Mouse (Mus musculus): Measurements from ENCODE around the gene Ciao2b. TPM values are rescaled to one million over a fixed set of nuclear protein-coding genes. Genes with fewer than 3 reads are reported as not detected.
"Not testable (repeated sequence)": the region's sequence is repeated elsewhere in the genome, so short reads cannot be mapped to it uniquely, and the experiment has no call there.

Gene Ciao2b
- total RNA-seq (2014; rRNA removed) (54.9 and 61.9 TPM in 2 replicates), polyA plus RNA-seq (2015; fragmentation: Nextera tagmentation; extraction: Ambion mirVana) (108 and 110 TPM in 2 replicates)

DNA sequence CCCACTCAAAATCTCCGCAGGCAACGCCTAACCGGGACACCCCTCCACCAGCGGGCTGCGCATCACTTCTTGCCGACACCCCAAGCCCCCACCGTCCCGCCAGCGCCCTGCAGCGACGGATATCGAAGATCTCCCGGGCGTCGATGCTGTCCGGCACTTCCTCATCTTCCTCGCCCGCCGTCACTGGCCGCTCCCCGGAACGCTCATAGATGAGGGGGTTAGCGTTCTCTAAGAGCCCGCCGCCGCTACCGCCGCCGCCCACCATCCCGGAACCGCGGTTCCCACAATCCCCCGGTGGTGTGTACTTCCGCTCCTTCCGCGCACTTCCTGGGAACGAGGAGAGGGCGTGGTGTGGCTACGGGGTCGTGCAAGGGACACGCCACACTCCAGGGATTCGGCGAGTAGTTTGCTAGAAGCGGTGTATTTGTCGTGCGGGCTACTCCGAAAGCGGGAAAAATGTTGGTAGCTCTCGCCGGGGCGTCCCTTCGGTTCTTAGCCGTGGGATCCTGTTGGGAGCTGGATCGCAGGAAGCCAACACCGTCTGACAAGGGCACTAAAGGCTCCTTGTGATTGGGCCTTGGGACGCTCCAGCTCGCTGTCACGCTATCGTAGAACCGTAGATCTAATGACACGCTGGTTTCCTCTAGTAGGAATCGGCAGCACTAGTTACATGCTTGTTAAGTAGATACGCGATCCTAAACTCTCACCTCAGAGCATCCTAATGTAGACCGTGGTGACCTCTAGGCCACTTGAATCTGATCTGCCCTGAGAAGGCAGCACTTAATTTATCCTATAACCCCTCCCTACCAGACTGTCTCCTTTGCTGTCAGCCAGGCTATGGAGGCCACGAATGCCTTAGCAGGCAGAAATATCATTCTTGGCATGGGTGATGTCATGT, at the start of gene Ciao2b:
Ciao2b (minus strand) TSS at position 540 of the 898 bp plus-strand sequence.
- peak; percentile 99 for ATAC-seq
- peak within 1 kb of the TSS; percentile 75 for H3K9ac ChIP-seq
- H3K9me3 ChIP-seq (ENCODE audit: low read length), result no peaks in the 10 kb centered on the region
- under 1% methylated on average over 66 of the region's 66 CpGs for WGBS
- peak; percentile 94 for DNase-seq
- peak within 1 kb of the TSS; percentile 90 for H3K27ac ChIP-seq (ENCODE audit: low read depth, low read length)
- no peaks in the 10 kb centered on the region for H3K27me3 ChIP-seq (ENCODE audit: insufficient read depth, low read length)
- H3K36me3 ChIP-seq (ENCODE audit: insufficient read depth), result peaks cover 19% of the 10 kb centered on the region
- peak; percentile 16; the same call in 1 of the 2 replicates for TF ChIP-seq CTCF (IDR thresholded peaks at IDR 0.05; ENCODE audit: low read depth)
- H3K4me2 ChIP-seq (ENCODE audit: low read depth), result peak within 1 kb of the TSS; percentile 84
- H3K4me3 ChIP-seq (ENCODE audit: low read depth, low read length), result peak within 1 kb of the TSS; percentile 81
- H3K4me1 ChIP-seq (ENCODE audit: insufficient read depth), result peaks cover 14% of the 10 kb centered on the region

DNA sequence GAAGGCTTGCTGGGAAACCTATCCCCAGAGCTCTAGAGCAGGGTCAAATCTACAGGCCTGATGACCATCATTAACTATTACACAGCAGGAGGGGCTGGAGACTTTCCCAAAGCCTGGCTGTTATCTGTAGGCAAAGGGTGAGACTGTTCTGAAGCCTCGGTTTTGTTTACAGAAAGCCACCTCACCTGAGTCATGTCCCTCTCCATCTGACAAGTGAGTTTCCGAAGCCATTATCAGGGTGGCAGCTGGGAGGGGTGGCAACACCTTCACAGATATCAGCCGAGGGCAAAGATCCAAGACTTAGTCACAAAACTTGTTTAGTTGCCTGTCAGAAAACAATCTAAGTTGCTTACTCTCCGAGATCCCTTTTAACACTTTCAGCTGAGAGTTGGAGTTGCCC, 46.7 kb upstream of the Ciao2b start:
- WGBS, result 87% methylated on average over 4 of the region's 4 CpGs
- Histone ChIP-seq H3K27ac (ENCODE audit: low read depth, low read length) (no peak overlapping the region), H3K9me3 (ENCODE audit: low read length) (no peaks in the 10 kb centered on the region), H3K4me3 (ENCODE audit: low read depth, low read length) (no peak overlapping the region), H3K4me2 (ENCODE audit: low read depth) (no peak overlapping the region), H3K36me3 (ENCODE audit: insufficient read depth) (no peaks in the 10 kb centered on the region), H3K4me1 (ENCODE audit: insufficient read depth) (no peaks in the 10 kb centered on the region), H3K9ac (no peak overlapping the region), H3K27me3 (ENCODE audit: insufficient read depth, low read length) (no peaks in the 10 kb centered on the region)
- TF ChIP-seq CTCF (IDR thresholded peaks at IDR 0.05; ENCODE audit: low read depth), result no peak
- ATAC-seq (no peak), DNase-seq (no peak)

DNA sequence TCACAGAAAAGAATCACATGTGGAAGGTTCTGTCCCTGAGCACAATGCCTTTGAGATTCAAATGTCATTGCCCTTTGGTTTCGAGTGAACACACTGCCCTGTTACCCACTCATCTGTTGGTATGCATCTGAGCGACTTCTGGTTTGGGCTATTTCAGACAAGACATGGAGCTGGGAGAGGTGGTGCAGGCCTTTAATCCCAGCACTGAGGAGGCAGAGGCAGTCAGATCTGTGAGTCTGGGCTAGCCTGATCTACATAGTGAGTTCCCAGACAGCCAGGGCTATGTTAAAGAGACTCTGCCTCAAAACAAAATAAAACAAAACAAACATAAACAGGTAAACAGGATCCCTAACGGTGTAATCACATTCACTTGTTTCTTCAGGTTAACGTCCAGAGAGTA, 13.8 kb upstream of the Ciao2b start:
- H3K9me3 ChIP-seq (ENCODE audit: low read length), result no peaks in the 10 kb centered on the region
- no peak for ATAC-seq
- H3K4me3 ChIP-seq (ENCODE audit: low read depth, low read length), result no peak overlapping the region
- H3K27me3 ChIP-seq (ENCODE audit: insufficient read depth, low read length), result no peaks in the 10 kb centered on the region
- DNase-seq, result no peak
- H3K4me1 ChIP-seq (ENCODE audit: insufficient read depth), result no peaks in the 10 kb centered on the region
- no peak overlapping the region for H3K27ac ChIP-seq (ENCODE audit: low read depth, low read length)
- 86% methylated on average over 4 of the region's 4 CpGs for WGBS
- no peak overlapping the region for H3K9ac ChIP-seq
- TF ChIP-seq CTCF (IDR thresholded peaks at IDR 0.05; ENCODE audit: low read depth), result no peak
- no peak overlapping the region for H3K4me2 ChIP-seq (ENCODE audit: low read depth)
- no peaks in the 10 kb centered on the region for H3K36me3 ChIP-seq (ENCODE audit: insufficient read depth)

DNA sequence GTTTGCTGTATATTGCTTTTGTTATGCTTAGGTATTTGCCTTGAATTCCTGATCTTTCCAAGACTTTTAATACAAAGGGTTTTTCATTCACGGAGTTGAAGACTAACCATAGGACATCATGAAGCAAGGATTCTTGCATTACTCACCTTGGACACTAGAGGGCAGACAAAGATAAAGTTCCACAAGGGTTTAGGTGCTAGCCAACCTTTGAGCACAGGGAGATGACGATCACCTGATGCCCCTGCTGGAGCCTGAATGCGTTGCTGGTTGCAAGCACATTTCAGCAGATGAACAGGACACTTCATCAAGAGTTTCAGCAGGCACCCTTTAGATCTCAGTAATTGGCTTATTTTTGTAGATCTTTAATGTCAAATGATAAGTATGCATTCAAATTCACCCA, 13.2 kb upstream of the Ciao2b start:
- H3K27ac ChIP-seq (ENCODE audit: low read depth, low read length), result no peak overlapping the region
- no peak overlapping the region for H3K4me3 ChIP-seq (ENCODE audit: low read depth, low read length)
- no peaks in the 10 kb centered on the region for H3K4me1 ChIP-seq (ENCODE audit: insufficient read depth)
- peak; percentile 94 for DNase-seq
- H3K9ac ChIP-seq, result no peak overlapping the region
- no peak overlapping the region for H3K4me2 ChIP-seq (ENCODE audit: low read depth)
- H3K27me3 ChIP-seq (ENCODE audit: insufficient read depth, low read length), result no peaks in the 10 kb centered on the region
- no peaks in the 10 kb centered on the region for H3K36me3 ChIP-seq (ENCODE audit: insufficient read depth)
- H3K9me3 ChIP-seq (ENCODE audit: low read length), result no peaks in the 10 kb centered on the region
- peak; percentile 99 for TF ChIP-seq CTCF (IDR thresholded peaks at IDR 0.05; ENCODE audit: low read depth)
- WGBS, result under 1% methylated on average over 3 of the region's 3 CpGs
- peak; percentile 95 for ATAC-seq

DNA sequence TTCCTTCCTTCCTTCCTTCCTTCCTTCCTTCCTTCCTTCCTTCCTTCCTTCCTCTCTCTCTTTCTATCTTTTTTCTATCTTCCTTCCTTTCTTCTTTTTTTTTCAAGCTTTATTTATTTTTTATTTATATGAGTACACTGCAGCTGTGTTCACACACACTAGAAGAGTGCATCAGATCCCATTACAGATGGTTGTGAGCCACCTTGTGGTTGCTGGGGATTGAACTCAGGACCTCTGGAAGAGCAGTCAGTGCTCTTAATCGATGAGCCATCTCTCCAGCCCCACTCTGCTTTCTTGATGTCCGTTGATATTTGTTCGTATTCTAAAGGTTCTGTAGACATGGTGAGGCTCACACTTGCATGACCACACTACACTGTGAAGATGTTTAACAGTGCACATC, 2.4 kb upstream of the Ciao2b start:
- H3K9me3 ChIP-seq (ENCODE audit: low read length); H3K4me3 ChIP-seq (ENCODE audit: low read depth, low read length); H3K27me3 ChIP-seq (ENCODE audit: insufficient read depth, low read length); H3K36me3 ChIP-seq (ENCODE audit: insufficient read depth); H3K27ac ChIP-seq (ENCODE audit: low read depth, low read length); ATAC-seq; DNase-seq; H3K4me2 ChIP-seq (ENCODE audit: low read depth); H3K9ac ChIP-seq: not testable (repeated sequence)
- H3K4me1 ChIP-seq (ENCODE audit: insufficient read depth), result peaks cover 14% of the 10 kb centered on the region
- 79% methylated on average over 3 of the region's 3 CpGs for WGBS

DNA sequence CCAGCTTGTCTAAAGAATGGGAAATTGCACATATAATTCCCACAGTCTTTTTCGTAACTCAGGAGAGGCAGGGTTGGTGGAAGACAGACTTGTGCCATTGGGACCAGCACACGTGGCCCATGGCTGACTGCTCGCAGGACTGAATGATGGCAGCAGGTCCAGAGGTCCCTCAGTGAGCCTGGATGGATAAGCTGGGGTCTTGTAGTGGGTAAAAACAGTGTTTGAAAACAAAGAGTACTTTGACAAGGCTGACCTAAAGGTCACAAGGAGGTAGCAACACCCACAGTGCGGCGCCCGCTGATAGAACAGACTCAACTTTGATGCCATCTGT, 524 bp upstream of the Ciao2b start:
- peaks cover 14% of the 10 kb centered on the region for H3K4me1 ChIP-seq (ENCODE audit: insufficient read depth)
- WGBS, result 74% methylated on average over 6 of the region's 6 CpGs
- H3K9me3 ChIP-seq (ENCODE audit: low read length), result no peaks in the 10 kb centered on the region
- H3K27ac ChIP-seq (ENCODE audit: low read depth, low read length), result peak overlapping the region; percentile 90
- H3K4me3 ChIP-seq (ENCODE audit: low read depth, low read length), result peak overlapping the region; percentile 81
- no peak for TF ChIP-seq CTCF (IDR thresholded peaks at IDR 0.05; ENCODE audit: low read depth)
- H3K27me3 ChIP-seq (ENCODE audit: insufficient read depth, low read length), result no peaks in the 10 kb centered on the region
- DNase-seq (no peak), ATAC-seq (no peak; the same call in 1 of the 2 replicates)
- peak overlapping the region; percentile 75 for H3K9ac ChIP-seq
- peaks cover 16% of the 10 kb centered on the region for H3K36me3 ChIP-seq (ENCODE audit: insufficient read depth)
- peak overlapping the region; percentile 84 for H3K4me2 ChIP-seq (ENCODE audit: low read depth)

DNA sequence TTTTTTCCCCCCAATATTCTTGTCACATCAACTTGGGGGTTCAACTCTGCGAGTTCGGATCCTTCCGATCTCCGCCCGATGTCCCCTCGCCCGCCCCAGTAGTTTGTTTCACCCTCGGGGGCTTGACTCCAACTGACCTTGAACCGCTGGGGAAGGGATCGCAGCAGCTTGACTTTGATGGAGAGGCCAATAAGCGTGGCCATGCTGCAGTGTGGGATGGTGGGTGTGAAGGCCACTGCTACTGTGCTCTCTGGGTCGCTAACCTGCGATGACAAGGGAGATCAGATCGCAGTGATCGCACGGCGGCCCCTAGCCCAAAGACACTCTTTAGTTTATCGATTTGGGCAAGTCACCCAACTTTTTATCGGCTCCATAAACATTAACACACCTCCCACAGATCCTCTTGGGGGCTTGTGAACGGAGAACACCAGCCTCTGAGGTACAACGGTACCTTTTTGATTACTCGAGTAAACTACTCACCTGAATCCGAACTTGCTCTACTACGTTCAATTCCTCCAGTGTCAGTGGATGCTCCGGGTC, 864 bp downstream of the Ciao2b start:
- ATAC-seq (no peak), DNase-seq (no peak)
- peaks cover 19% of the 10 kb centered on the region for H3K36me3 ChIP-seq (ENCODE audit: insufficient read depth)
- peak overlapping the region; percentile 84 for H3K4me2 ChIP-seq (ENCODE audit: low read depth)
- peak overlapping the region; percentile 81 for H3K4me3 ChIP-seq (ENCODE audit: low read depth, low read length)
- peaks cover 14% of the 10 kb centered on the region for H3K4me1 ChIP-seq (ENCODE audit: insufficient read depth)
- peak overlapping the region; percentile 75 for H3K9ac ChIP-seq
- no peaks in the 10 kb centered on the region for H3K9me3 ChIP-seq (ENCODE audit: low read length)
- H3K27me3 ChIP-seq (ENCODE audit: insufficient read depth, low read length), result no peaks in the 10 kb centered on the region
- WGBS, result 12% methylated on average over 25 of the region's 25 CpGs
- no peak overlapping the region for H3K27ac ChIP-seq (ENCODE audit: low read depth, low read length)
- TF ChIP-seq CTCF (IDR thresholded peaks at IDR 0.05; ENCODE audit: low read depth), result no peak

All from forebrain, postnatal 0 days (tissue).